In the genomic region with DNA sequence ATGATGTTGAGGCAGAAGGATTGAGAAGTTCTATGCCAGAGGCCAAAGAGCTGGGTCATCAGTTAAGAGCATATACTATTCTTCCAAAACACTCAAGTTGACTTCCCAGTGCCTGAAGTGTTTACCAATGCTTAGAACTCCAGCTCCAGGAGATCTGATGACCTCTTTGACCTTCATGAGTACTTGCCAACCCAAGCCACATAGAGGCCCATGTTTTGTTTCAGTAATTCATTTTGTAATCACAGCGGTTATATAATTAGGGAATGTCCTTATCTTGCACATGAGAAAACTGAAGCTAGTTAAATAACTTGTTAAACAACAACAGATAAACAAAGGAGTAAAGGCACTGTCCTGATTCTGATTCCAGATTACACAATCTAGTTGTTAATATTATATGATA, we compare ENCODE assay signal across 29 mouse cellular contexts. TPM values are rescaled to one million over a fixed set of nuclear protein-coding genes. Genes with fewer than 3 reads are reported as not detected.
DNase-seq lines count a peak whose midpoint lies in the region; TF ChIP-seq lines count a peak whose summit lies in the region.
"Had no signal": no experiment of that assay in that cellular context is flagged by ENCODE, and none has a peak within 500 bp of the region (broad histone marks: within the 10 kb centered on the region; RNA-seq: fewer than 3 reads in every experiment).

No protein-coding gene starts in this region.

- TF ChIP-seq CTCF in layer of hippocampus, adult 2 months (conservative IDR thresholded peaks at IDR 0.05): no peak

- peak overlapping the region; percentile 77 for H3K27ac ChIP-seq in layer of hippocampus, adult 2 months
- H3K27ac ChIP-seq: embryonic facial prominence, embryonic 10.5 days; embryonic facial prominence, embryonic 15.5 days; forebrain, embryonic 12.5 days; hindbrain, embryonic 13.5 days; limb, embryonic 10.5 days; limb, embryonic 15.5 days; liver, embryonic 14.5 days; lung, embryonic 15.5 days; midbrain, embryonic 10.5 days; midbrain, embryonic 15.5 days; neural tube, embryonic 15.5 days had no signal

- H3K4me3 ChIP-seq in layer of hippocampus, adult 2 months: no peak overlapping the region
- H3K4me3 ChIP-seq: embryonic facial prominence, embryonic 10.5 days; embryonic facial prominence, embryonic 15.5 days; forebrain, embryonic 12.5 days; heart, embryonic 12.5 days; hindbrain, embryonic 13.5 days; limb, embryonic 10.5 days; limb, embryonic 15.5 days; lung, embryonic 15.5 days; midbrain, embryonic 10.5 days; midbrain, embryonic 15.5 days; neural tube, embryonic 15.5 days had no signal

- DNase-seq in kidney, adult 11 months: peak; percentile 40
- DNase-seq in kidney, postnatal 4 days: no peak
- DNase-seq in layer of hippocampus, adult 2 months (ENCODE audit: low spot score in 2 of 2): no peak
- no peak for DNase-seq in layer of hippocampus, postnatal 10 days (ENCODE audit: low spot score in 2 of 2)
- DNase-seq in lung, postnatal 36 days: peak; percentile 68
- DNase-seq in lung, postnatal 4 days: no peak
- DNase-seq in spleen, postnatal 14 days (ENCODE audit: low spot score in 2 of 2): no peak
- DNase-seq: cerebellum, adult 2 months; cerebellum, postnatal 25 days; forebrain, postnatal 0 days; gastrocnemius, postnatal 14 days; heart, adult 18-20 months; heart, postnatal 4 days; right cerebral cortex, adult 18-20 months; spleen, adult 18-20 months; thymus, adult 2 months; thymus, postnatal 36 days had no signal

RNA-seq across cellular contexts. Expression of a gene that starts 50.4 kb away (rescaled TPM):
- 10 to 100 TPM; 81.3 to 83.0 TPM for total RNA-seq in layer of hippocampus, adult 2 months (2021)
- total RNA-seq in layer of hippocampus, postnatal 10 days (2021): 10 to 100 TPM; 93.2 to 95.1 TPM

Comparison
In these comparisons a context has a peak if more than half of its experiments do, and no peak if none do; other contexts are left out.
1. DNase-seq: peak in kidney, adult 11 months (single experiment) and lung, postnatal 36 days (single experiment); none in kidney, postnatal 4 days (0 of 2), layer of hippocampus, adult 2 months (0 of 2), layer of hippocampus, postnatal 10 days (0 of 2), lung, postnatal 4 days (0 of 2) and spleen, postnatal 14 days (0 of 2).